ENCODE assay signal across 27 mouse cellular contexts in the genomic region with DNA sequence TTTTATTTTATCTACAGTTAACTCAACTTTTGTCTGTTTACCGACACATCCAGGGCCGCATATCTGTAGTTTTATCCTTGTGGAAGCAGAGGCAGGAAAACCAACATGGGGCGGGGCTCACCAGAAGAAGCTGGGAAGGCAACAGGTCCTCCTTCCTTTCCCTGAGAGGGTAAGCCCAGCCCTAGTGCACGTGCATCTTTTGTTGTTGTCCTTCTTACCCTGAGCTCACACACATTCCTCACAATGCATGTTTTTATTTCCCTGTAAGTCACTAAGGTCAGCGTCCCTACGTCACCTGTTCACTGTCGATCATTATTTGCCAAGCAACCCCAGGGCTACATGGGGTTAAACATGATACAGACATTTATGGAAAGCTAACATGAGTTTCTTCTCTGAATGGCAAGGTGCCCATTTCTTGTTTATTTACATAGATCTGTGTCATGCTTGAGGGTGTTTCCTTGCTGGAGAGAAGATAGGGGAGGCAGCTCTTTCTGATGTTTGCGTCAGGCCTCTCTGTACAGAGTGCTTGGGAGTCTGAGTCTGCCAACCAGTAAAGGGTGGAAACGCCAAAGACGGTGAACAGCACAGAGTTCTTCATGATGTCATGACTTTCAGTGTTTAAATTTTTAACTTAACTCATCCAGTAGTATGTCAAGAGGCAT.
DNase-seq lines count a peak whose midpoint lies in the region; ATAC-seq and TF ChIP-seq lines count a peak whose summit lies in the region.
"Had no signal": no experiment of that assay in that cellular context is flagged by ENCODE, and none has a peak within 500 bp of the region (broad histone marks: within the 10 kb centered on the region; RNA-seq: fewer than 3 reads in every experiment).

No protein-coding gene starts in this region.

- intact Hi-C loops in left cerebral cortex, postnatal 10 days (cut with DNase I), result no loop called here

- H3K9me3 ChIP-seq in hindbrain, embryonic 16.5 days (ENCODE audit: control insufficient read depth, low read length), result no peaks in the 10 kb centered on the region
- no peaks in the 10 kb centered on the region for H3K9me3 ChIP-seq in hindbrain, embryonic 11.5 days (ENCODE audit: control insufficient read depth, low read length)
- H3K9me3 ChIP-seq in lung, embryonic 16.5 days (ENCODE audit: control insufficient read depth, low read length), result no peaks in the 10 kb centered on the region
- no peaks in the 10 kb centered on the region for H3K9me3 ChIP-seq in stomach, postnatal 0 days (ENCODE audit: control insufficient read depth, low read length)
- H3K9me3 ChIP-seq: embryonic facial prominence, embryonic 12.5 days; forebrain, embryonic 10.5 days; forebrain, embryonic 15.5 days; heart, embryonic 12.5 days; hindbrain, embryonic 15.5 days; limb, embryonic 13.5 days; midbrain, embryonic 10.5 days; midbrain, embryonic 15.5 days had no signal

- H3K9ac ChIP-seq in hindbrain, embryonic 16.5 days (ENCODE audit: low read depth, low read length), result no peak overlapping the region
- H3K9ac ChIP-seq in hindbrain, embryonic 11.5 days (ENCODE audit: low read depth, low read length), result no peak overlapping the region
- no peak overlapping the region for H3K9ac ChIP-seq in lung, embryonic 16.5 days (ENCODE audit: low read length)
- H3K9ac ChIP-seq in stomach, postnatal 0 days (ENCODE audit: low read length), result no peak overlapping the region
- H3K9ac ChIP-seq: embryonic facial prominence, embryonic 12.5 days; forebrain, embryonic 15.5 days; heart, embryonic 12.5 days; hindbrain, embryonic 15.5 days; limb, embryonic 13.5 days; midbrain, embryonic 15.5 days had no signal

- TF ChIP-seq CTCF in stomach, postnatal 0 days (IDR thresholded peaks at IDR 0.05; ENCODE audit: low read depth), result no peak

- H3K4me3 ChIP-seq in hindbrain, embryonic 16.5 days (ENCODE audit: low read length), result no peak overlapping the region
- no peak overlapping the region for H3K4me3 ChIP-seq in hindbrain, embryonic 11.5 days (ENCODE audit: low read depth, low read length)
- H3K4me3 ChIP-seq in lung, embryonic 16.5 days (ENCODE audit: low read length), result no peak overlapping the region
- H3K4me3 ChIP-seq in stomach, postnatal 0 days (ENCODE audit: low read depth, low read length), result no peak overlapping the region
- H3K4me3 ChIP-seq: embryonic facial prominence, embryonic 12.5 days; forebrain, embryonic 10.5 days; forebrain, embryonic 15.5 days; gastrocnemius, adult 2 months; heart, adult 2 months; heart, embryonic 12.5 days; hindbrain, embryonic 15.5 days; left cerebral cortex, adult 2 months; limb, embryonic 13.5 days; midbrain, embryonic 10.5 days; midbrain, embryonic 15.5 days had no signal

- no peaks in the 10 kb centered on the region for H3K4me1 ChIP-seq in hindbrain, embryonic 16.5 days (ENCODE audit: control insufficient read depth, insufficient read depth, low read depth, low read length)
- no peaks in the 10 kb centered on the region for H3K4me1 ChIP-seq in hindbrain, embryonic 11.5 days (replicated peaks; ENCODE audit: control insufficient read depth, insufficient read depth, low read length)
- H3K4me1 ChIP-seq in lung, embryonic 16.5 days (replicated peaks; ENCODE audit: control insufficient read depth, insufficient read depth, low read length), result peaks cover 6% of the 10 kb centered on the region; the same call in 1 of the 2 replicates
- H3K4me1 ChIP-seq in stomach, postnatal 0 days (replicated peaks; ENCODE audit: control insufficient read depth, insufficient read depth), result no peaks in the 10 kb centered on the region
- H3K4me1 ChIP-seq: forebrain, embryonic 10.5 days; forebrain, embryonic 15.5 days; limb, embryonic 13.5 days; midbrain, embryonic 10.5 days; midbrain, embryonic 15.5 days had no signal

- H3K27me3 ChIP-seq in hindbrain, embryonic 16.5 days (replicated peaks; ENCODE audit: control insufficient read depth, insufficient read depth, low read length), result no peaks in the 10 kb centered on the region
- no peaks in the 10 kb centered on the region for H3K27me3 ChIP-seq in hindbrain, embryonic 11.5 days (ENCODE audit: control insufficient read depth, insufficient read depth, low read length)
- no peaks in the 10 kb centered on the region for H3K27me3 ChIP-seq in lung, embryonic 16.5 days (ENCODE audit: control insufficient read depth, insufficient read depth, low read depth, low read length)
- no peaks in the 10 kb centered on the region for H3K27me3 ChIP-seq in stomach, postnatal 0 days (ENCODE audit: control insufficient read depth, insufficient read depth, low read length)
- H3K27me3 ChIP-seq: embryonic facial prominence, embryonic 12.5 days; forebrain, embryonic 15.5 days; heart, embryonic 12.5 days; hindbrain, embryonic 15.5 days; limb, embryonic 13.5 days; midbrain, embryonic 15.5 days had no signal

- no peak overlapping the region for H3K27ac ChIP-seq in hindbrain, embryonic 16.5 days (ENCODE audit: low read depth, low read length)
- no peak overlapping the region for H3K27ac ChIP-seq in hindbrain, embryonic 11.5 days (ENCODE audit: low read depth, low read length)
- no peak overlapping the region for H3K27ac ChIP-seq in lung, embryonic 16.5 days (ENCODE audit: low read length)
- no peak overlapping the region for H3K27ac ChIP-seq in stomach, postnatal 0 days (replicated peaks)
- H3K27ac ChIP-seq: embryonic facial prominence, embryonic 12.5 days; forebrain, embryonic 10.5 days; forebrain, embryonic 15.5 days; gastrocnemius, adult 2 months; heart, adult 2 months; hindbrain, embryonic 15.5 days; left cerebral cortex, adult 2 months; limb, embryonic 13.5 days; midbrain, embryonic 10.5 days; midbrain, embryonic 15.5 days had no signal

- DNase-seq in hindbrain, embryonic 11.5 days (ENCODE audit: low spot score), result no peak
- DNase-seq in lung, postnatal 25 days (ENCODE audit: low spot score), result no peak
- peak; percentile 17 for DNase-seq in ZHBTc4 (ENCODE audit: low read depth, low spot score)
- DNase-seq in stomach, postnatal 0 days (ENCODE audit: low spot score), result no peak
- no peak for DNase-seq in left cerebral cortex, postnatal 10 days (ENCODE audit: extremely low spot score in 1 of 2, low spot score in 2 of 2)
- DNase-seq: adrenal gland, postnatal 10 days; cerebellum, adult 8-10 months; cerebellum, postnatal 36 days; gastrocnemius, adult 2 months; gastrocnemius, postnatal 36 days; heart, adult 2 months; kidney, adult 18-20 months; kidney, postnatal 14 days had no signal

- 80% methylated on average over 10 of the region's 10 CpGs for WGBS in hindbrain, embryonic 16.5 days
- 79% methylated on average over 10 of the region's 10 CpGs for WGBS in hindbrain, embryonic 11.5 days
- 46% methylated on average over 10 of the region's 10 CpGs for WGBS in lung, embryonic 16.5 days
- WGBS in stomach, postnatal 0 days, result 60% methylated on average over 10 of the region's 10 CpGs

- no peaks in the 10 kb centered on the region for H3K36me3 ChIP-seq in hindbrain, embryonic 16.5 days (ENCODE audit: control insufficient read depth, insufficient read depth, low read length)
- no peaks in the 10 kb centered on the region for H3K36me3 ChIP-seq in hindbrain, embryonic 11.5 days (ENCODE audit: control insufficient read depth, insufficient read depth, low read length)
- H3K36me3 ChIP-seq in lung, embryonic 16.5 days (ENCODE audit: control insufficient read depth, insufficient read depth, low read length), result no peaks in the 10 kb centered on the region
- no peaks in the 10 kb centered on the region for H3K36me3 ChIP-seq in stomach, postnatal 0 days (ENCODE audit: control insufficient read depth, insufficient read depth, low read length)
- H3K36me3 ChIP-seq: embryonic facial prominence, embryonic 12.5 days; forebrain, embryonic 10.5 days; forebrain, embryonic 15.5 days; heart, embryonic 12.5 days; hindbrain, embryonic 15.5 days; limb, embryonic 13.5 days; midbrain, embryonic 10.5 days; midbrain, embryonic 15.5 days had no signal

- no peak for TF ChIP-seq EP300 in stomach, postnatal 0 days (optimal IDR thresholded peaks at IDR 0.05)

- no peak overlapping the region for H3K4me2 ChIP-seq in hindbrain, embryonic 16.5 days (ENCODE audit: low read length)
- no peak overlapping the region for H3K4me2 ChIP-seq in hindbrain, embryonic 11.5 days (replicated peaks; ENCODE audit: low read depth, low read length)
- no peak overlapping the region for H3K4me2 ChIP-seq in lung, embryonic 16.5 days (ENCODE audit: low read depth, low read length)
- H3K4me2 ChIP-seq in stomach, postnatal 0 days (replicated peaks; ENCODE audit: low read depth), result no peak overlapping the region
- H3K4me2 ChIP-seq: embryonic facial prominence, embryonic 12.5 days; forebrain, embryonic 15.5 days; heart, embryonic 12.5 days; hindbrain, embryonic 15.5 days; limb, embryonic 13.5 days; liver, embryonic 11.5 days; midbrain, embryonic 15.5 days had no signal

- ATAC-seq in hindbrain, embryonic 16.5 days, result 0 out of 2 replicates have a peak, but pooled peaks have one; percentile 22
- ATAC-seq in hindbrain, embryonic 11.5 days (ENCODE audit: low FRiP score), result no peak
- ATAC-seq in lung, embryonic 16.5 days (ENCODE audit: low read depth), result peak; percentile 67
- ATAC-seq in stomach, postnatal 0 days (ENCODE audit: low FRiP score, low TSS enrichment), result peak; percentile 79
- ATAC-seq: activated CD4-positive, CD25-positive, alpha-beta regulatory T cell, adult 4 months; CD4-positive, CD25-positive, alpha-beta regulatory T cell, adult 4 months; forebrain, embryonic 15.5 days; midbrain, embryonic 15.5 days had no signal
